ENCODE assay signal across 8 mouse cellular contexts in genomic region chr2:33887328-33888099, GRCm38 (mm10). TPM values are rescaled to one million over a fixed set of nuclear protein-coding genes. Genes with fewer than 3 reads are reported as not detected.
A peak's percentile ranks its signal among the peaks of the same experiment; 100 is the strongest.
DNase-seq lines count a peak whose midpoint lies in the region; ATAC-seq and TF ChIP-seq lines count a peak whose summit lies in the region.

Mvb12b (minus strand) TSS chr2:33887946.

- no peak for TF ChIP-seq CTCF in MEL (IDR thresholded peaks at IDR 0.05 in 2 of 3, conservative IDR thresholded peaks at IDR 0.05 in 1 of 3; ENCODE audit: control insufficient read depth in 1 of 3, insufficient read depth in 1 of 3, low read depth in 2 of 3, low read length in 3 of 3, poor library complexity in 1 of 3, severe bottlenecking in 1 of 3)

- under 1% methylated on average over 24 of the region's 67 CpGs for WGBS in forebrain, embryonic 13.5 days
- WGBS in lung, embryonic 15.5 days, result under 1% methylated on average over 23 of the region's 67 CpGs

- peaks cover 11% of the 10 kb centered on the region for H3K79me2 ChIP-seq in MEL (ENCODE audit: control insufficient read depth, insufficient read depth, low read length, poor library complexity)

- peak within 1 kb of the TSS; percentile 77 to 99 for H3K4me3 ChIP-seq in MEL (ENCODE audit: control insufficient read depth in 1 of 2, insufficient read depth in 1 of 2, low read depth in 2 of 2, low read length in 2 of 2)
- H3K4me3 ChIP-seq in forebrain, embryonic 13.5 days, result peak within 1 kb of the TSS; percentile 84
- peak within 1 kb of the TSS; percentile 86 for H3K4me3 ChIP-seq in lung, embryonic 15.5 days

- ATAC-seq in cerebellum, adult (ENCODE audit: insufficient number of reproducible peaks, low FRiP score, low TSS enrichment), result peak; percentile 73
- peak; percentile 66 for ATAC-seq in forebrain, embryonic 13.5 days
- ATAC-seq in lung, embryonic 15.5 days (ENCODE audit: borderline replicate concordance, extremely low read depth, low FRiP score, low TSS enrichment), result peak; percentile 82

- H3K36me3 ChIP-seq in MEL (ENCODE audit: control insufficient read depth in 1 of 2, insufficient read depth in 2 of 2, low read length in 2 of 2), result peaks cover 0 to 10% of the 10 kb centered on the region in 2 experiments; a peak in 2 of 4 replicates
- no peaks in the 10 kb centered on the region for H3K36me3 ChIP-seq in forebrain, embryonic 13.5 days (ENCODE audit: poor library complexity, severe bottlenecking)
- H3K36me3 ChIP-seq in lung, embryonic 15.5 days, result no peaks in the 10 kb centered on the region

- H3K9me3 ChIP-seq in MEL (replicated peaks; ENCODE audit: insufficient read depth, low read length), result no peaks in the 10 kb centered on the region
- H3K9me3 ChIP-seq in forebrain, embryonic 13.5 days (replicated peaks), result no peaks in the 10 kb centered on the region
- H3K9me3 ChIP-seq in lung, embryonic 15.5 days, result no peaks in the 10 kb centered on the region

- TF ChIP-seq RAD21 in MEL (IDR thresholded peaks at IDR 0.05; ENCODE audit: low read depth, low read length), result no peak

- H3K4me1 ChIP-seq in MEL (ENCODE audit: control insufficient read depth in 1 of 2, insufficient read depth in 2 of 2, low read length in 2 of 2), result peaks cover 2 to 15% of the 10 kb centered on the region in 2 experiments; a peak in 3 of 4 replicates
- peaks cover 39% of the 10 kb centered on the region for H3K4me1 ChIP-seq in forebrain, embryonic 13.5 days
- H3K4me1 ChIP-seq in lung, embryonic 15.5 days, result peaks cover 28% of the 10 kb centered on the region

- H3K27ac ChIP-seq in MEL (ENCODE audit: control insufficient read depth, low read depth, low read length), result peak within 1 kb of the TSS; percentile 52
- H3K27ac ChIP-seq in forebrain, embryonic 13.5 days, result peak within 1 kb of the TSS; percentile 97
- peak within 1 kb of the TSS; percentile 88 for H3K27ac ChIP-seq in lung, embryonic 15.5 days

- TF ChIP-seq EP300 in MEL (IDR thresholded peaks at IDR 0.05; ENCODE audit: low read depth in 1 of 2, low read length in 2 of 2), result no peak

- peak; percentile 62 for DNase-seq in MEL (ENCODE audit: low read depth, low spot score)
- DNase-seq in heart, postnatal 25 days (ENCODE audit: low spot score), result peak; percentile 33
- peak; percentile 28 to 51 for DNase-seq in layer of hippocampus, adult 18-20 months (ENCODE audit: low spot score in 2 of 2)
- peak; percentile 38 for DNase-seq in ovary, adult 18-20 months (ENCODE audit: low spot score)
- DNase-seq in thymus, postnatal 25 days, result peak; percentile 71

- intact Hi-C loops in heart, postnatal 25 days (cut with DNase I), result no loop called here

- no peak; a peak in 1 of 4 replicates for TF ChIP-seq POLR2A in MEL (IDR thresholded peaks at IDR 0.05; ENCODE audit: control insufficient read depth in 1 of 2, insufficient read depth in 1 of 2, low read depth in 1 of 2, low read length in 2 of 2, poor library complexity in 1 of 2)

- no peaks in the 10 kb centered on the region for H3K27me3 ChIP-seq in MEL (ENCODE audit: control insufficient read depth in 1 of 2, insufficient read depth in 2 of 2, low read length in 2 of 2)
- H3K27me3 ChIP-seq in forebrain, embryonic 13.5 days, result no peaks in the 10 kb centered on the region
- no peaks in the 10 kb centered on the region for H3K27me3 ChIP-seq in lung, embryonic 15.5 days

- peak within 1 kb of the TSS; percentile 89 for H3K4me2 ChIP-seq in forebrain, embryonic 13.5 days
- peak within 1 kb of the TSS; percentile 91 for H3K4me2 ChIP-seq in lung, embryonic 15.5 days

- H3K9ac ChIP-seq in MEL (ENCODE audit: control insufficient read depth, low read depth, low read length, poor library complexity, severe bottlenecking), result peak within 1 kb of the TSS; percentile 92
- peak within 1 kb of the TSS; percentile 99 for H3K9ac ChIP-seq in forebrain, embryonic 13.5 days
- H3K9ac ChIP-seq in lung, embryonic 15.5 days, result peak within 1 kb of the TSS; percentile 96

TF ChIP-seq in MEL, 35 proteins besides CTCF, POLR2A, EP300 and RAD21:
- TF ChIP-seq E2F4 (IDR thresholded peaks at IDR 0.05; ENCODE audit: borderline replicate concordance, low read depth, low read length), result no peak
- no peak for TF ChIP-seq HCFC1 (IDR thresholded peaks at IDR 0.05; ENCODE audit: low read depth, low read length)
- peak; percentile 50 for TF ChIP-seq MXI1 (IDR thresholded peaks at IDR 0.05; ENCODE audit: low read depth, low read length)
- TF ChIP-seq POLR2AphosphoS2 (IDR thresholded peaks at IDR 0.05; ENCODE audit: low read length), result no peak
- no peak; the same call in 1 of the 2 replicates for TF ChIP-seq NELFE (IDR thresholded peaks at IDR 0.05; ENCODE audit: low read depth, low read length)
- TF ChIP-seq TAL1 (IDR thresholded peaks at IDR 0.05; ENCODE audit: low read length), result no peak
- no peak for TF ChIP-seq NRF1 (IDR thresholded peaks at IDR 0.05; ENCODE audit: insufficient read depth, low read depth, low read length, poor library complexity, severe bottlenecking)
- TF ChIP-seq JUND (IDR thresholded peaks at IDR 0.05; ENCODE audit: low read depth, low read length), result no peak
- no peak for TF ChIP-seq USF2 (IDR thresholded peaks at IDR 0.05; ENCODE audit: borderline replicate concordance in 1 of 2, insufficient read depth in 1 of 2, low read depth in 1 of 2, low read length in 2 of 2)
- no peak for TF ChIP-seq SMC3 (IDR thresholded peaks at IDR 0.05; ENCODE audit: low read depth, low read length)
- TF ChIP-seq UBTF (IDR thresholded peaks at IDR 0.05; ENCODE audit: borderline replicate concordance, insufficient read depth, low read depth, low read length), result peak; percentile 19; the same call in 1 of the 2 replicates
- no peak for TF ChIP-seq POLR2AphosphoS5 (IDR thresholded peaks at IDR 0.05; ENCODE audit: borderline replicate concordance, low read depth, low read length)
- TF ChIP-seq SIN3A (IDR thresholded peaks at IDR 0.05; ENCODE audit: low read length), result 0 out of 2 replicates have a peak, but pooled peaks have one; percentile 36
- no peak for TF ChIP-seq BHLHE40 (IDR thresholded peaks at IDR 0.05; ENCODE audit: borderline replicate concordance, low read depth, low read length)
- TF ChIP-seq KAT2A (conservative IDR thresholded peaks at IDR 0.05; ENCODE audit: low read depth, low read length), result no peak; the same call in 1 of the 2 replicates
- TF ChIP-seq MAFK (IDR thresholded peaks at IDR 0.05; ENCODE audit: borderline replicate concordance, low read depth, low read length), result no peak
- TF ChIP-seq GATA1 (IDR thresholded peaks at IDR 0.05; ENCODE audit: low read depth, low read length), result no peak
- TF ChIP-seq MYB (IDR thresholded peaks at IDR 0.05; ENCODE audit: low read depth, low read length), result no peak

RNA-seq across cellular contexts. Expression of gene Mvb12b, which starts in this region (rescaled TPM):
- 19.6 and 22.8 TPM in 2 replicates for total RNA-seq in MEL (2012; rRNA removed)
- polyA plus RNA-seq in MEL (2012; ENCODE audit: insufficient read depth in 1 of 2, insufficient read length in 2 of 2, low read depth in 1 of 2, low replicate concordance in 2 of 2, missing spikeins in 1 of 2), result 10 to 100 TPM in 1 of 2 experiments, not detected in 1; 23.3 TPM
- polyA plus RNA-seq in forebrain, embryonic 13.5 days (2015; fragmentation: Nextera tagmentation; extraction: Ambion mirVana), result 61.3 and 63.9 TPM in 2 replicates
- total RNA-seq in heart, postnatal 25 days (2021), result 10 to 100 TPM; 17.8 to 18.9 TPM
- 10 to 100 TPM; 84.3 to 89.0 TPM for total RNA-seq in layer of hippocampus, adult 18-20 months (2021)
- polyA plus RNA-seq in lung, embryonic 15.5 days (2015; fragmentation: Nextera tagmentation; extraction: Ambion mirVana), result 21.8 and 22.8 TPM in 2 replicates

Comparison
In these comparisons a context has a peak if more than half of its experiments do, and no peak if none do; other contexts are left out.
1. Peak in every context shown above with its lines: DNase-seq, ATAC-seq, H3K4me3 ChIP-seq and H3K27ac ChIP-seq.